Mouse (Mus musculus) layer of hippocampus, adult 11-12 months (tissue): ENCODE measurements around the gene Gm17019.
"Not testable (repeated sequence)": the region's sequence is repeated elsewhere in the genome, so short reads cannot be mapped to it uniquely, and the experiment has no call there.

Experiments
- DNase-seq: peaks from one replicate; pipeline ENCODE4 v3.0.0; 2022; ENCODE audit warnings: low spot score

Gm17019 gene

DNA sequence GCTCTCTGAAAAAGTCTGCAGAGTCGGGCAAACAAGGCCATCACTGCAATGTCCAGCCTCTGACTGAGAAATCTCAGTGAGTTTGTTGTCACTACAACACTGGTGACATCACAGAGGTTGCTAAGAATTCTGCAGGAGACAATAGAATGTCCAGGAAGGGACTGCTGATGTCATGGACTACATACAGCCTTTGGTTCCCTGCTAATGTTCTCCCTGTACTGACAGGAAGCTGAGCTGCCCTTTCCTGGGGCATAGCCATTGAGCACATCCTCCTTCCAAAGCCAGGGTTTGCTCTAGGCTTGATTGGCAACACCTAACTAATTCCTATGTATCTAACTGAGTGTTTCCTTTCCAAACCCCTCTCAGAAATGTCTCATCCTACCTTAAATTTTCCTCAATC, at the start of gene Gm17019:
Gm17019 (minus strand) TSS at position 101 of the 400 bp plus-strand sequence.
- not testable (repeated sequence) for DNase-seq

DNA sequence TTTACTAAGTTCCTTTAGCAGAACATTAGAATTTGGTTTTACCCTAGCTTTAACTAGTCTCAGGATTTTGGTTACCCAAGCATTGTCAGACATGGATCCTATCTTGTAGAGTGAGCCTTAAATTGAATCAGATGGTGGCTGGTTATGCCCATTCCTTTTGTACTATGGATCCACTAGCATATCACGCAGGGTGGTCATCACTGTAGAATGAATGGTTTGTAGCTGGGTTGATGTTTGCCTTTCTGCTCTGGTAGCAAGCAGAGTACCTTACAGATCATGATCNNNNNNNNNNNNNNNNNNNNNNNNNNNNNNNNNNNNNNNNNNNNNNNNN, 29.6 kb upstream of the Gm17019 start:
- DNase-seq = not testable (repeated sequence)

DNA sequence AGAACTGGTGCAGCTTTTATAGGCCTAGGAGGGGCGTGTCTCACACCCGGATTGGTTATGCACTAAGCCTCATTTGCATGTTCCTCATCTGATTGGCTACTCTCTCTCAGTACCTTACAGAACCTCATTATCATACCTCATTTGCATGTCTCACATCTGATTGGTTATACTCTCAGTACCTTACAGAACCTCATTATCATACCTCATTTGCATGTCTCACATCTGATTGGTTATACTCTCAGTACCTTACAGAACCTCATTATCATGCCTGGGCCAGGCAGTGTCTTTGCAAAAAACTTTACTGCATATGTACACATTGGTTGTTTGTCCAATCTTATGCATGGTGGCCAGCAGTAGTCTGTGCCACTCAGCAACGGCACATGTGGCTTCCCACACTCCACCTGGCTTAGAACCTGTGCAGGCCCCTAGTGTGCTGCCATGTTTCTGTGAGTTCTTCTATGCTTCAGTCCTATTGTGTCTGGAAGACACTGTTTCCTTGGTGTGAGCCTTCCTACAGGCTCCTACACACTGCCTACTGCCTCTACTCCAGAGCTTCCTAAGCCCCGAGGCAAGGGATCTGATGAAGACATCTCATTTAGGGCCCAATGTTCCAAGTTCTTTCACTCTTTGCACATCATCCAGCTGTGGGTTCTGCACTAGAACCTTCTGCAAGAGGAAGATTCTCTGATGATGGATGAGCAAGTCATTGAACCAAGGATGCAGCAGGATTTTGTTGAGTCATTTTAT, 29.0 kb upstream of the Gm17019 start:
- DNase-seq = not testable (repeated sequence)

DNA sequence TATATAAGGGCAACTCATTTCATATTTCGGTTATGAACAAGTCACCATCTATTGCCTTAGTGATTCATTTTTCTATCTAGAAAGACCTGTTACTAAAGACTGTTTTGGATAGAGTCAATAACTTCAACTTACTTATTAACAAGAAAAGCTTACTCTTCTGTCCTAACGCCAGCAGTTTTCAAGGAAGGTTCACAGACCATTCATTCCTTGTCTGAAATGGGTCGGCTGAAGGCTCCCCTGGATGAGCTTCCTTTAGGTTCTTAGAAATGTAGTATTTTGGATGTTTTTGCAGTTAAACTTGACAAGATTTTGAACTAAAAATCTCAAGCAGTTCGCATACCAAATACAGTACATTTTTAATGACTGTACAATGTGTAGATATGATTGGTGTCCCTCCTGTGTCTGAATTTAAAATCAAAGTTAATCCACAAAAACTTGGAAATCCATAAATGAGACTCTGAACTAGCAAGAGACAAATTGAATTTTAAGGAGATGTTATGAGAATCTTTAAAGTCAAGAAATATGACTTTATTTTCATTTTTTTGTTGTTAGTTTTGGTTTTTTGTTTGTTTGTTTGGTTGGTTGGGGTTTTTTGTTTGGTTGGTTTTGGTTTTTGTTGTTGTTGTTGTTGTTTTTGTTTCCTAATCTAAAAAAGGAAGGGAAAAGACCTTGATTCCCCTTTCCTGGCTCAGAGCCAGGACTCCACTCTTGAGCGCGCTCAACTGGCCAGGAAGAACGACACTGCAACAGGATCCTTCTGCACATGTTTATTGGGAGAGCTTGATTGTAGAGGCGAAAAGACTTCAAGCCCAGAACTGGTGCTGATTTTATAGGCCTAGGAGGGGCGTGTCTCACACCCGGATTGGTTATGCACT, 21.6 kb upstream of the Gm17019 start:
- not testable (repeated sequence) for DNase-seq

DNA sequence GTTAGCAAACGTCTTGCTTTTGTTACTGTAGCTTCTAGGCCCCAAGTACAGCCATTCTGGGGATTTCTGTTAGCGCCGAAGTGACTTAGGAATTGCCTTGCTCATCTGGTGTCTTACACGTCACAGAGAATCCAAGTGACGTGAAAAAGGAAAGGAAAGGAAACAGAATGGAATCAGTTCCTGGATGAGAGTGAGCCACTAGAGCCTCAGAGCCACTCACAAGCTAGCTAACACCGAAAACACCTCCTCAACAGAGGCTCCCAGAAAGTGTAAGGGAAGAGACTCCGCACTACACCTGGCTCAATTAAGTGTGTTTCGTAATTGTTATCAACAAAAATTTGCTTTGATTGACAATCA, 20.8 kb upstream of the Gm17019 start:
- DNase-seq = not testable (repeated sequence)

DNA sequence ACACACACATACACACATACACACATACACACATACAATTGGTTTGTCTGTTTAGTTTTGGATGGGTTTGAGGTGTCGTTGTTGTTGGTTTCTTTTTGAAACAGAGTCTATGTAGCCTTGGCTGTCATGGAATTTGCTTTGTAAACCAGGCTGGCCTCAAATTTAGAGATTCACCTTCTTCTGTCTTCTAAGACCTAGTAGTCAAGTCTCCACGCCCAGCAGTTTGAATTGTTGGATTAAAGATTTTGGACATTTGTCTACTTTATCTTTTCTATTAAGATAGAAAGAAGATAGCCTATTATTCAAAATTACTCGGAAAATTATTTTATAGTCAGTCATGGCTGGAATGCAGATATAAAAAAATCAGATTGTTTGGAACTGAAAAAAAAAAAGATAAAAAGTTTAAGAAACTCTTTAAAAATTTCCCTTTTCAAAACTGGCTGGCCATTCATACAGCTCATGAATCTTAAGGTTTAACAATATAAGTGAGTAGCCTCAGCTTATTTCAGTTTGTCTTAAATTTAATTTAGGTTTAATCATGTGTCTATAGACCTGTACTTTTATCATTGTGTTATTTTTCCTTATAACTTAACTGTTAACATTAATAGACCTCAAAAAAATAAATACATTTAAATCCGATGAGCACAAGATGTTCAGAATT, 20.3 kb upstream of the Gm17019 start:
- not testable (repeated sequence) for DNase-seq

DNA sequence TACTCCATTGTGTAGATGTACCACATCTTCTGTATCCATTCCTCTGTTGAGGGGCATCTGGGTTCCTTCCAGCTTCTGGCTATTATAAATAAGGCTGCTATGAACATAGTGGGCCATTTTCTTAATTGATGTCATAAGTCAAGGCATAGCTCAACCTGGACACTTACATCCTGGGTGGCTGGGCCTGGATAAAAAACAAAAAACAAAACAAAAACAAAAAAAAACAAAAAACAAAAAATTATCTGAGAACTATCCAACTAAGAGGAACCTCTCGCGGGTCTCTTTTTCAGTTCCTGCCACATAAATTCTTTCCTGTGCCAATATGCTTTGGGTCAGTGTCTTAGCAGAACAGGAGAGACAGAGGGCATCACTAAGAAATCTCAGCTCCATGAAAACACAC, 18.0 kb upstream of the Gm17019 start:
- not testable (repeated sequence) for DNase-seq

DNA sequence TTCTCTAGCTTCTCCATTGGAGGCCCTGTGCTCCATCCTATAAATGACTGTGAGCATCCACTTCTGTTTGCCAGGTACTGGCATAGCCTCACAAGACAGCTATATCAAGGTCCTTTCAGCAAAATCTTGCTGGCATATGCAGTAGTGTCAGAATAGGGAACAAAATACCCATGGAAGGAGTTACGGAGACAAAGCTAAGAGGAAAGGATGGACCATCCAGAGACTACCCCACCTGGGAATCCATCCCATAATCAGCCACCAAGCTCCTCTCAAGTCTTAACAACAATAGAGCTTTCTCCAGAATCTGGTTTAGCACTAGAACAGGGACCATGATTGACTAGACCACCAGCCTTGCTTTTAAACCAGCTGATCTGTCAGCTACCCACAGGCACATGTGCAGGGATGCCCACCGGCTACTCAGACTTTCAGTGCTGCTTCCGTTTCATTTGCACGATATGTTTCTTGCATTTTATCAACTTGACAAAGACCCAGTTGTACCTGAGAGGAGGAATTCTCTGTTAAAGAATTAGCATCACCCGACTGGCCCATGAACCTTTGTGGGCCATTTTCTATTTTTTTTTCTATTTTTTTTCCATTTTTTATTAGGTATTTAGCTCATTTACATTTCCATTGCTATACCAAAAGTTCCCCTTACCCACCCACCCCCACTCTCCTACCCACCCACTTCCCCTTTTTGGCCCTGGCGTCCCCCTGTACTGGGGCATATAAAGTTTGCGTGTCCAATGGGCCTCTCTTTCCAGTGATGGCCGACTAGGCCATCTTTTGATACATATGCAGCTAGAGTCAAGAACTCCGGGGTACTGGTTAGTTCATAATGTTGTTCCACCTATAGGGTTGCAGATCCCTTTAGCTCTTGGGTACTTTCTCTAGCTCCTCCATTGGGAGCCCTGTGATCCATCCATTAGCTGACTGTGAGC, 12.3 kb upstream of the Gm17019 start:
- not testable (repeated sequence) for DNase-seq

DNA sequence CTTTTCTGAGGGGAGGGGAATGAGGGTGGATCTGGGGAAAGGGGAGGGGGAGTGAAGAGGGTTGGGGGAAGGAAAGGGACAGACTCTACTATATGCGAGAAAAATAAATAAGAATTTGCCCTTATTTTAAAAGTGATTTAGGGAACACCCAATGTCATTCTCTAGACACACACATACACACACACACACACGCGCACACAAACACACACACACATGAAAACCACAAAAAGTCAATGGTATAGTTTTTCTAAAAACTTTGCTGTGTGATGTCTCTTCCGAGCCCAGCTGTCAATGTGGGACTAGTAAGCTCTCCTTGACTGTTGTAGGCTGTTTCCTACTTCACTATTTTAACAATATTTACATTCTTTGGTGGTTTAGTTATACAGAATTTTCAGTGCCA, 8.0 kb upstream of the Gm17019 start:
- not testable (repeated sequence) for DNase-seq

DNA sequence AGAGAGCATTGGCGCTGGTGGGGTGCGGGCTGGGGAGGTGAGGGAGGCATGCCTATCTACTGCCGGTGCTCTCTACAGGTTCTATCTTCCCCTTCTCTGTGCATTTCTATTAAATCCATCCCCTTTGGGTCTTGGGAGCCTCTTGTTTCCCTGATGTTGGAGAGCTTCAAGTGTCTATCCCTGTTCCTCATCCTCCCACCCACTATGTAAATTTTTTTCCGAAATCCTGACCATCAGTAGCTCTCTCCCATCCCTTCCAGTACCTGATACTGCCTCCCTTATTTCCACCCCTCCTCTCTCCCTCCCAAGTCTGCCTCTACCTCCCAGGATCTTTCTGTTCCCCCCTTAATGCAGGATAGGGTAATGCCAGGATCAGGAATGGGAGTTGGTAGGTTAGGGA, 7.2 kb upstream of the Gm17019 start:
- not testable (repeated sequence) for DNase-seq

DNA sequence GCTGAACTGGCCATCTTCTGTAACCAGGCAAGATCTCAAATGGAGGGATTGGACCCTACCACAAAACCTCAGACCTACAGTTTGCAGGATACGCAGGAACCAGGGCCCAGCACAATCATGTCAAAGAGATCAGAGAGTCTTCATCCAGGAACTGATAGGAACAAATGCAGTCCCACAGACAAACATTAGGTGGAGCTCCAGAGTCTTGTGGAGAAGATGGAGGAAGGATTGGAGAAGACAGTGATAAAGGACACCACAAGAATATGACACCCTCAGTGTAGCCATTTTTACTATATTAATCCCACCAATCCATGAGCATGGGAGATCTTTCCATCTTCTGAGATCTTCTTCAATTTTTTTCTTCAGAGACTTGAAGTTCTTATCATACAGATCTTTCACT, 8.5 kb downstream of the Gm17019 start:
- DNase-seq = not testable (repeated sequence)

DNA sequence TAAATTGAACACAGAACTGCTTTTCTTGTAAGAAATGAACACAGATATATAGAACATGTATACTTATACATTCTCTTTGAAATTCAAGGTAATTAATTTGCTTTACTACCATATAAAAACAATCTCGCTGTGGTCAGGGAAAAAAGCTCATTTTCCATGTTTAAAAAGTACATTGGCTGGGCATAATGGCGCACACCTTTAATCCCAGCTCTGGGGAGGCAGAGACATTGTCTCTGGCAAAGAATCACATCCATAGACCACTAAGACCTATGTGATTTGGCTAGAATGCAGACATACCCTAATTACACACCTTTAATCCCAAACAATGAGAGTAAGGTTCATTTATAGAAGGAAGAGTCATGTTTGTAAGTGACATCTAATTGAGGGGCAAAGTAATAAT, 12.7 kb downstream of the Gm17019 start:
- not testable (repeated sequence) for DNase-seq

DNA sequence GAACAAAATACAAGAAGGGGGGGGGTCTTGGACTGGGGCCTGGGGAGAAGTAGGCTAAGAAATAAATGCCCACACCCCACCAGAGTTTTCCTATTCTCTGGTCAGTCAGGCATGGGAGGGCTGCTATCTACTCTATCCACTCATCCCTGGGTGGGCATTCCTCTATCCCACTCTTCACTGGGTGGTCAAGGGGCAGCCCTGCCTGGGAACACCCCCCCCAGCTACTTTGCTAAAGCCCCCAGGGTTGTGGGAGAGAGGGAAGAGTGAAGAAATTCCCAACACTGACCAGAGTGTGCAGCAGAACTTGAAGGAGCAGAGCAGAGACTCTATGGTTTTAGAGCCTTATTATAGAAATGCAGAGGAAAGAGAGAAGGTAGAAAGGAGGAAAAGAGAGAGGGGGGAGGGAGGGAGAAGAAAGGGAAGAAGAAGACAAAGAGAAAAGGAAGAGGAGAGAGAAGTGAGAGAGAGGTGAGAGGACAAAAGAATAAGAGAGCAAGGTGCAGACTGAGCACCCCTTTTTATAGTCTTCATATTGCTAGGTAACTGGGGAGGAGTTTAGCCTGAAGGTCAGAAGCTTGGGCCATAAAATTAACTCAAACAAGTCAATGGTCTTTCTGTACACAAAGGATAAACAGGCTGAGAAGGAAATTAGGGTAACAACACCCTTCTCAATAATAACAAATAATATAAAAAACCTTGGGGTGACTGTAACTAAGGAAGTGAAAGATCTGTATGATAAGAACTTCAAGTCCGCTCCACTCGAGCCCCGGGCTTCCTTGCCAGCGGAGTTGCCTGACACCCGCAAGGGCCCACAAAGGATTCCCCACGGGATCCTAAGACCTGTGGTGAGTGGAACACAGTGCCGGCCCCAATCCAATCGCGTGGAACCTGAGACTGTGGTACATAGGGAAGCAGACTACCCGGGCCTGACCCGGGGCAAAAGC, 21.9 kb downstream of the Gm17019 start:
- not testable (repeated sequence) for DNase-seq

DNA sequence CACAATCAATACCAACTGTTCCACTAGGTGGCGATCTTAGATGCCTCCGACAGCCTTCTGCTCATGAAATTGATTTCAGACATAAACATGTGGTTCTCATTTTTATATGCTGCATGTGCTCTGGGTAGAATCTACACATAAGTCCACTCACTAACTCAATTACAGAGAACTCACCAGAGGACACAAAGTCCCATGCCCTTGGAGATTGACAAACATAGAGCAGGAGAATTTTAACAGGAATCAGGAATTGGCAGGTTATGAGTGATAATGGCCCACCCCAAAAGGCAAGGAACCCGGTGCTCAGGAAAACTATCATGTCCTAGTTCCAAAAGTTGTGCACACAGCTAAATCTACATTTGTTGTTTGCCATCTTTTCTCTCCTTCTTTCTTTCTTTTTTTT, 25.9 kb downstream of the Gm17019 start:
- not testable (repeated sequence) for DNase-seq

DNA sequence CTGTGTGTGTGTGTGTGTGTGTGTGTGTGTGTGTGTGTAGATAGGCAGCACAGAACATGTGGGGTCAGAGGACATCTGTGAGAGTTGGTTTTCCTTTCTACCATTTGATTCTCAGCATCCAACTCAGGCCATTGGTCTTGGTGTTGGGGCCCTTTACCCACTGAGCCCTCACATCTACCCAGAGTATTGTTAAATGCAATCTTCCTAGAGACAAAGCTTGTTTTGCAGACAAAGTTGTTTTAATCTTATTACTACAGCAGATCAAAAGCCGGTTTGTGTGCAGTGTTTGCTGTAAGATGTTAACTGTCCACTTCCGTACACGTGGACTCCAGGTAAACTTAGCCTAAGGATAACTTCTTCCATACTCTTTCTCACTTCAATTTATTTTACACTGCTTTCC, 26.5 kb downstream of the Gm17019 start:
- DNase-seq = not testable (repeated sequence)

DNA sequence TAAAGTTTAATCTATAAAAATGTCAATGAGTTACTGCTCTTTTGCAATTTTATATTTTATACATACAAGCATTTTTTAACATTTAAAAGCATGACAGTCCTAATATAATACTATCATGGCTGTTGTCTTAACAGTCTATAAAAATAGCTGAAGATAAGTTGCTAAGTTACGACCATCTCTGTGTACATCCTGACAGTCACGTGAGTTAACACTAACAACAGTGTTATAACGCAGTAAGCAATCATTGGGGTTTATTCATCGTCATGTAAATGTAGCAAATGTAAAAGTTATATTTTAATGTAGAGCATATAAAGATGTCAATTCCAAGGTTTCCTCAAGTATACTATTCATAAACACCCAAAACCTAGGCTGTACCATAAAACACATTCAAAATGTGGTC, 27.2 kb downstream of the Gm17019 start:
- not testable (repeated sequence) for DNase-seq

DNA sequence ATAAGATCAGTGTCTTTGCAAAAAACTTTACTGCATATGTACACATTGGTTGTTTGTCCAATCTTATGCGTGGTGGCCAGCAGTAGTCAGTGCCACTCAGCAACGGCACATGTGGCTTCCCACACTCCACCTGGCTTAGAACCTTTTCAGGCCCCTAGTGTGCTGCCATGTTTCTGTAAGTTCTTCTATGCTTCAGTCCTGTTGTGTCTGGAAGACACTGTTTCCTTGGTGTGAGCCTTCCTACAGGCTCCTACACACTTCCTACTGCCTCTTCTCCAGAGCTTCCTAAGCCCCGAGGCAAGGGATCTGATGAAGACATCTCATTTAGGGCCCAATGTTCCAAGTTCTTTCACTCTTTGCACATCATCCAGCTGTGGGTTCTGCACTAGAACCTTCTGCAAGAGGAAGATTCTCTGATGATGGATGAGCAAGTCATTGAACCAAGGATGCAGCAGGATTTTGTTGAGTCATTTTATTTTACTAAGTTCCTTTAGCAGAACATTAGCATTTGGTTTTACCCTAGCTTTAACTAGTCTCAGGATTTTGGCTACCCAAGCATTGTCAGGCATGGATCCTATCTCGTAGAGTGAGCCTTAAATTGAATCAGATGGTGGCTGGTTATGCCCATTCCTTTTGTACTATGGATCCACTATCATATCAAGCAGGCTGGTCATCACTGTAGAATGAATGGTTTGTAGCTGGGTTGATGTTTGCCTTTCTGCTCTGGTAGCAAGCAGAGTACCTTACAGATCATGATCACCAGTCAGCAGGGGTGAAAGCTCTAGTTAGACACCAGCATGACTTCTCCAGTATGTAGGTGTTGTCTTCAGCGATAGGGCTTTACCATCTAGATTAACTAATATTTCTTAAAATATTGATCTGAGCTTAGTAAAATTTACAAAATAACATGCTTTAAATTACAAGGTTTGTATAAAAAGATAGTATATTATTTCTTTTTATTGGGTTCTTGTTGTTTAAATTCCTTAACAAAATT, 27.9 kb downstream of the Gm17019 start:
- DNase-seq = not testable (repeated sequence)

DNA sequence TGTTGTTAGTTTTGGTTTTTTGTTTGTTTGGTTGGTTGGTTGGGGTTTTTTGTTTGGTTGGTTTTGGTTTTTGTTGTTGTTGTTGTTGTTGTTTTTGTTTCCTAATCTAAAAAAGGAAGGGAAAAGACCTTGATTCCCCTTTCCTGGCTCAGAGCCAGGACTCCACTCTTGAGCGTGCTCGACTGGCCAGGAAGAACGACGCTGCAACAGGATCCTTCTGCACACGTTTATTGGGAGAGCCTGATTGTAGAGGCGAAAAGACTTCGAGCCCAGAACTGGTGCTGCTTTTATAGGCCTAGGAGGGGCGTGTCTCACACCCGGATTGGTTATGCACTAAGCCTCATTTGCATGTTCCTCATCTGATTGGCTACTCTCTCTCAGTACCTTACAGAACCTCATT, 34.7 kb downstream of the Gm17019 start:
- not testable (repeated sequence) for DNase-seq

DNA sequence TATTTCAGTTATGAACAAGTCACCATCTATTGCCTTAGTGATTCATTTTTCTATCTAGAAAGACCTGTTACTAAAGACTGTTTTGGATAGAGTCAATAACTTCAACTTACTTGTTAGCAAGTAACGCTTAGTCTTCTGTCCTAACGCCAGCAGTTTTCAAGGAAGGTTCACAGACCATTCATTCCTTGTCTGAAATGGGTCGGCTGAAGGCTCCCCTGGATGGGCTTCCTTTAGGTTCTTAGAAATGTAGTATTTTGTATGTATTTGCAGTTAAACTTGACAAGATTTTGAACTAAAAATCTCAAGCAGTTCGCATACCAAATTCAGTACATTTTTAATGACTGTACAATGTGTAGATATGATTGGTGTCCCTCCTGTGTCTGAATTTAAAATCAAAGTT, 35.2 kb downstream of the Gm17019 start:
- DNase-seq = not testable (repeated sequence)
